Mouse (Mus musculus) small intestine, adult 2 months (tissue): ENCODE results near the gene Sorl1.

Experiments used
- CTCF ChIP-seq: fragments of 200-500 bp; IDR thresholded peaks from 2 replicates; pipeline ENCODE4 v1.5.1; 2012; ENCODE audit warnings: low read depth, mild to moderate bottlenecking, control low read depth, inconsistent platforms, low read length, moderate library complexity, mixed read lengths; ENCODE audit not compliant: insufficient replicate concordance, insufficient read length; ENCODE audit errors: extremely low read depth
- POLR2A ChIP-seq: fragments of 200-500 bp; IDR thresholded peaks from 2 replicates; pipeline ENCODE4 v1.6.1; 2012; ENCODE audit warnings: low read depth, mild to moderate bottlenecking, control low read depth, inconsistent platforms, low read length, moderate library complexity

- no peak for TF ChIP-seq CTCF
- no peak for TF ChIP-seq POLR2A
These were observed 17.0 kb downstream of the Sorl1 start for GRCm38 (mm10) chr9:42107062-42107461.
